Mouse (Mus musculus): ENCODE results near the gene BC024063. TPM values are rescaled to one million over a fixed set of nuclear protein-coding genes. Genes with fewer than 3 reads are reported as not detected.
"Not testable (repeated sequence)": the region's sequence is repeated elsewhere in the genome, so short reads cannot be mapped to it uniquely, and the experiment has no call there.

Gene BC024063
- polyA plus RNA-seq (2015; fragmentation: Nextera tagmentation; extraction: Ambion mirVana), result 5.4 and 6.7 TPM in 2 replicates

DNA sequence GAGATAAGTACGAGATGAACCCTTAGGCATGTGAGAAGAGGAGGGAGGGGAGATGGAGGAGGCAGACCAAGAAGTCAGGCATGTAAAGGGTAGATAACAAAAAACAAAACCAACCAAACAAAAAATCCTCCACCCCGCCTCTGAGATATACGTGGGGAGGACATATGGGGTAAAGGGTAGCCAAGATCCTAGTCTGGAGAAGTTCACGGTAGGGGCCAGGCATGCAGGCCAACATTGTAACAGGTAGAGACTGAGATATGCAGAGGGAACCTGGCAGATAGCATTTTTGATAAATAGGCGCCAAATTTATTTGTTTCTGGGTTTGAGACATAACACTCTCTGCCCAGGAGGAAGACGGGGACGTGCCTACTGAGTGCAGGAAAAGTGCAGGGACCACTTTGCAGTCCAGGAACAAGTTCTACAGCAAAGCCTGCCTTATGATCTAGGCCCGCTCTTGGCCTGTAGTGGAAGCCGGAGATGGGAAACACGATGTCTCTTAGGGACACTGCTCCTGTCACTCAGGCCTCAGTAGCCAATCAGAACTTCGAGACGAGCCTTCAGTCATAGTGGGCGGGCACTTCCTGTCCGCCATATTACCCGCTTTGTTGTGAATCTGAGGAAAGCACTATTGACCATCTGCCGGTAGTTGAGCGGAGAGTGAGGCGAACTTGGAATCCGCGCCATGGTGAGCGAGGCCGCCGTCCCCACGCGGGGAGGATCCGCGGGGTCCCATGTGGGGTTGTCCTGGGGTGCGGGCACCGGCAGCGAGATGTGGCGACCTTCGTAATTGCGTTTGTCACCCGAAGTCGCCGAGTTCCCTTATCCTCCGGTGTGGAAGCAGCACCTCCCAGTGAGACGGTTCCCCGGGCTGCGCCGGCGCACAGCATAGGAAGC is at the start of gene BC024063:
Gene BC024063, plus strand, starts transcription at position 626 of the 894 bp plus-strand sequence.
- Histone ChIP-seq H3K27ac (replicated peaks) (peak within 1 kb of the TSS; percentile 92), H3K4me3 (peak within 1 kb of the TSS; percentile 54), H3K9ac (peak within 1 kb of the TSS; percentile 50), H3K4me2 (peak within 1 kb of the TSS; percentile 56)
- ATAC-seq (ENCODE audit: low FRiP score, low read depth), result peak; percentile 99
- H3K27me3 ChIP-seq; H3K9me3 ChIP-seq; H3K4me1 ChIP-seq (replicated peaks); H3K36me3 ChIP-seq: not testable (repeated sequence)
- WGBS, result 18% methylated on average over 42 of the region's 42 CpGs

DNA sequence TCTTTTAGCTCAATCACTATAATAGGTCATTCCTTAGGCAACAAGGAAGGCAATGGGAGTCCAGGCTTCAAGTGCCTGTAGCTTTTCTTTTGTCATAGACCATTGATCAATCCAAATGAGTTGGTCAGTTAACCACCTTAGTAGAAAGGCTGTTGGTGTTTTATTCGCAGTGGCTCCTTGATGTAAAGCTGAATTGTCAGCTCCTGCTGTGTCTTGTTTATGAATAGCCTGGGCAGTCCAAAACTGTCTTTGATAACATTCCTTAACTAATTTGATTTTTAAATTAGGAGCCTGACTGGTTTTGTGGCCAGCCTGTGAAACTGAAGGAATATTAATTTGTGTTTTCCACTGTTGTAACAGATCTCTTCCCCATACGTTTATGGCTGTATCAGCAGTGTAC is 41.0 kb upstream of the BC024063 start:
- no peak overlapping the region for H3K9ac ChIP-seq
- no peaks in the 10 kb centered on the region for H3K36me3 ChIP-seq
- H3K4me1 ChIP-seq (replicated peaks), result peaks cover 2% of the 10 kb centered on the region
- H3K9me3 ChIP-seq, result no peaks in the 10 kb centered on the region
- H3K27ac ChIP-seq (replicated peaks), result no peak overlapping the region
- H3K4me2 ChIP-seq, result no peak overlapping the region
- WGBS, result 66% methylated on average over 2 of the region's 2 CpGs
- no peak for ATAC-seq (ENCODE audit: low FRiP score, low read depth)
- H3K27me3 ChIP-seq, result no peaks in the 10 kb centered on the region
- H3K4me3 ChIP-seq, result no peak overlapping the region

- peaks cover 12% of the 10 kb centered on the region for H3K36me3 ChIP-seq
- H3K9ac ChIP-seq, result no peak overlapping the region
- H3K4me1 ChIP-seq (replicated peaks), result peaks cover 8% of the 10 kb centered on the region
- peaks cover 23% of the 10 kb centered on the region for H3K9me3 ChIP-seq
- H3K4me3 ChIP-seq, result no peak overlapping the region
- WGBS, result 87% methylated on average over 3 of the region's 3 CpGs
- no peak overlapping the region for H3K27ac ChIP-seq (replicated peaks)
- H3K4me2 ChIP-seq, result no peak overlapping the region
- no peaks in the 10 kb centered on the region for H3K27me3 ChIP-seq
- ATAC-seq (ENCODE audit: low FRiP score, low read depth), result no peak
Observed at GRCm38 (mm10) chr10:82046603-82047002, 36.5 kb upstream of the BC024063 start.

GRCm38 (mm10) chr10:82047597-82048459 is 35.3 kb upstream of the BC024063 start, which contains the start of gene Zfp873:
Zfp873 (plus strand) TSS chr10:82048123.
- Histone ChIP-seq H3K4me2 (peak within 1 kb of the TSS; percentile 58), H3K27me3 (no peaks in the 10 kb centered on the region), H3K36me3 (peaks cover 15% of the 10 kb centered on the region), H3K9ac (peak within 1 kb of the TSS; percentile 75), H3K9me3 (peaks cover 36% of the 10 kb centered on the region), H3K4me1 (replicated peaks) (peaks cover 8% of the 10 kb centered on the region), H3K27ac (replicated peaks) (peak within 1 kb of the TSS; percentile 97), H3K4me3 (peak within 1 kb of the TSS; percentile 73)
- WGBS, result 10% methylated on average over 35 of the region's 35 CpGs
- ATAC-seq (ENCODE audit: low FRiP score, low read depth), result peak; percentile 100

- not testable (repeated sequence) for ATAC-seq (ENCODE audit: low FRiP score, low read depth)
Observed at GRCm38 (mm10) chr10:82048460-82048804, 34.7 kb upstream of the BC024063 start.

GRCm38 (mm10) chr10:82083622-82083971 is 444 bp downstream of the BC024063 start:
- not testable (repeated sequence) for H3K27me3 ChIP-seq; H3K4me1 ChIP-seq (replicated peaks); H3K9me3 ChIP-seq; H3K36me3 ChIP-seq
- Histone ChIP-seq H3K9ac (peak overlapping the region; percentile 50), H3K4me2 (peak overlapping the region; percentile 56), H3K4me3 (peak overlapping the region; percentile 54), H3K27ac (replicated peaks) (peak overlapping the region; percentile 92)
- 18% methylated on average over 14 of the region's 14 CpGs for whole genome bisulfite sequencing
- peak; percentile 32; the same call in 1 of the 2 replicates for ATAC-seq (ENCODE audit: low FRiP score, low read depth)

More at GRCm38 (mm10) chr10:82048460-82048804, 34.7 kb upstream of the BC024063 start:
- Histone ChIP-seq H3K4me2 (peak overlapping the region; percentile 58), H3K4me3 (peak overlapping the region; percentile 73), H3K27ac (replicated peaks) (peak overlapping the region; percentile 97), H3K9ac (peak overlapping the region; percentile 75), H3K36me3 (peaks cover 18% of the 10 kb centered on the region), H3K9me3 (peaks cover 41% of the 10 kb centered on the region)
- not testable (repeated sequence) for H3K4me1 ChIP-seq (replicated peaks); H3K27me3 ChIP-seq
- 25% methylated on average over 10 of the region's 10 CpGs for WGBS

DNA sequence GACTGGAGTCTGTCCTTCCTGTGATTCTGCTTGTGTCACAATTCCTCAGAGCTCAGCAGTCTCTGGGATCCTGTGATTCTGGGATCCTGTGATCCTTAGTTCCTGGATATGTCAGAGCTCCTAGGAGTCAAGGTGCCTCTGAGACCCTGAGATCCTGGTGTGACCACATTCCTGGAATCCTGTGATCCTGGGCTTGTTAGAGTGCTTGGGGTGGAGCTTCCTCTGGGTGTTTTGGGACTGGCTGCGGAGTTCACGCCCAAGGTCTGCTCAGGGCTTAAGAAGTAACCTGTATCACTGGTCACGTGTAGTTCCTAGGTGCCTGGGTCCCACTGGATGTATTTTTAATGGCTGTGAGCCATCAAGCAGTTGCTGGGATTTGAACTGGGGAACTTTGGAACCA is 34.1 kb downstream of the BC024063 start:
- 90% methylated on average over 3 of the region's 3 CpGs for WGBS
- Histone ChIP-seq H3K9ac (no peak overlapping the region), H3K4me3 (no peak overlapping the region), H3K27me3 (no peaks in the 10 kb centered on the region), H3K4me1 (replicated peaks) (no peaks in the 10 kb centered on the region), H3K4me2 (no peak overlapping the region), H3K27ac (replicated peaks) (no peak overlapping the region), H3K36me3 (peaks cover 17% of the 10 kb centered on the region), H3K9me3 (peaks cover 31% of the 10 kb centered on the region)
- no peak for ATAC-seq (ENCODE audit: low FRiP score, low read depth)

DNA sequence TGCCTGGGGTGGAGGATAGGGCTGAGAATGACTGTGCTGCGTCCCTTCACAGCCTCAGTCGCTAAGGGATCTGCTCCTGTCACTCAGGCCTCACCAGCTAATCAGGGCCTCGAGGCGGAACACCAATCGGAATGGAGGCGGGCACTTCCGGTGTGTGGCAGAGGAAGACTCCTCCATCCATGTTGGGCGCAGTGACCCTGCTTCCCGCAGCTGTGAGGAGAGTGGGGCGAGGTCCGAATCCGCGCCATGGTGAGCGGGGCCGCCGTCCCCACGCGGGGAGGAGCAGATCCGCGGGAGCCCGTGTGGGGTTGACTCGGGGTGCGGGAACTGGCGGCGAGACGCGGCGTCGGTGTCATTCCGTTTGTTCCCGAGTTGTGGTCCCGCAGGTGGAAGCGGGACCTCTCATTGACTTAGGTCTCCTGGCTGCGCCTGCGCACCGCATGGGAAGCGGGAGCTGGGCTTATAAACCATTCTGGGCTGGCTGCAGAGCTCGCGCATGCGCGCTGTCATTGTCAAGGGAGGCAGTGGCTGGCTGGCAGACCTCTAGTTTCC is 44.8 kb downstream of the BC024063 start, which contains the start of gene AU041133:
Gene AU041133, plus strand, starts transcription at position 164 of the 552 bp plus-strand sequence.
- Histone ChIP-seq H3K4me2 (peak within 1 kb of the TSS; percentile 54), H3K9ac (peak within 1 kb of the TSS; percentile 65), H3K4me1 (replicated peaks) (peaks cover 8% of the 10 kb centered on the region; the same call in 1 of the 2 replicates), H3K4me3 (peak within 1 kb of the TSS; percentile 69), H3K36me3 (peaks cover 9% of the 10 kb centered on the region), H3K9me3 (peaks cover 25% of the 10 kb centered on the region), H3K27me3 (no peaks in the 10 kb centered on the region), H3K27ac (replicated peaks) (peak within 1 kb of the TSS; percentile 93)
- WGBS, result 2% methylated on average over 41 of the region's 41 CpGs
- ATAC-seq (ENCODE audit: low FRiP score, low read depth), result peak; percentile 100

GRCm38 (mm10) chr10:82145282-82145681 is 62.1 kb downstream of the BC024063 start:
- H3K4me3 ChIP-seq, result no peak overlapping the region
- no peaks in the 10 kb centered on the region for H3K4me1 ChIP-seq (replicated peaks)
- peaks cover 56% of the 10 kb centered on the region for H3K9me3 ChIP-seq
- no peaks in the 10 kb centered on the region for H3K27me3 ChIP-seq
- ATAC-seq (ENCODE audit: low FRiP score, low read depth), result no peak
- H3K36me3 ChIP-seq, result peaks cover 66% of the 10 kb centered on the region
- no peak overlapping the region for H3K27ac ChIP-seq (replicated peaks)
- no peak overlapping the region for H3K4me2 ChIP-seq
- no peak overlapping the region for H3K9ac ChIP-seq
- 96% methylated on average over 1 of the region's 1 CpGs for WGBS

DNA sequence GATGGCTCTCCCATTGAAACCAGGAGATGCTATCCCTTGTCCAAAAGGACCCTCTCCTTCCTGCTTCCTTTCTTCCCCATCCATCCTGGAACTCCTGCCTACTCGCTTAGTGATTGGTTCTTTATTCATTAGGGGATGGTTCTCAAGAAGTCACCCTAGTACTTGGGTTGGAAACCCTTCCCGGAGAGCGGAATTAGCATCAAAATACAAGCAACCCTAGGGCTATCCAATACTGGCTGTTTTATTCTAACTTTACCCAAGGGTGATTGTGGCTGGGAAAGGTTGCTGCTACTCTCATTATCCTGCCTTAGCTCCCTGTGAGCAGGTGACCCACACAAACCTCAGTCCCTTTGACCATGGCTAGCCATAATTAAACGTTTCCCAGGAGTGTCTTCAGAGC is 64.4 kb downstream of the BC024063 start:
- Histone ChIP-seq H3K27ac (replicated peaks) (no peak overlapping the region), H3K36me3 (peaks cover 78% of the 10 kb centered on the region), H3K9ac (no peak overlapping the region), H3K4me1 (replicated peaks) (no peaks in the 10 kb centered on the region), H3K27me3 (no peaks in the 10 kb centered on the region), H3K4me3 (no peak overlapping the region), H3K9me3 (peaks cover 67% of the 10 kb centered on the region), H3K4me2 (no peak overlapping the region)
- ATAC-seq (ENCODE audit: low FRiP score, low read depth), result no peak
- WGBS, result 84% methylated on average over 4 of the region's 4 CpGs

Data from hindbrain, embryonic 15.5 days (tissue).